Mouse (Mus musculus): ENCODE measurements around the gene Hnrnpul2. TPM values are rescaled to one million over a fixed set of nuclear protein-coding genes. Genes with fewer than 3 reads are reported as not detected.

Hnrnpul2 gene
- polyA plus RNA-seq, 1 experiment from 2014 or later = 6.0 TPM

DNA sequence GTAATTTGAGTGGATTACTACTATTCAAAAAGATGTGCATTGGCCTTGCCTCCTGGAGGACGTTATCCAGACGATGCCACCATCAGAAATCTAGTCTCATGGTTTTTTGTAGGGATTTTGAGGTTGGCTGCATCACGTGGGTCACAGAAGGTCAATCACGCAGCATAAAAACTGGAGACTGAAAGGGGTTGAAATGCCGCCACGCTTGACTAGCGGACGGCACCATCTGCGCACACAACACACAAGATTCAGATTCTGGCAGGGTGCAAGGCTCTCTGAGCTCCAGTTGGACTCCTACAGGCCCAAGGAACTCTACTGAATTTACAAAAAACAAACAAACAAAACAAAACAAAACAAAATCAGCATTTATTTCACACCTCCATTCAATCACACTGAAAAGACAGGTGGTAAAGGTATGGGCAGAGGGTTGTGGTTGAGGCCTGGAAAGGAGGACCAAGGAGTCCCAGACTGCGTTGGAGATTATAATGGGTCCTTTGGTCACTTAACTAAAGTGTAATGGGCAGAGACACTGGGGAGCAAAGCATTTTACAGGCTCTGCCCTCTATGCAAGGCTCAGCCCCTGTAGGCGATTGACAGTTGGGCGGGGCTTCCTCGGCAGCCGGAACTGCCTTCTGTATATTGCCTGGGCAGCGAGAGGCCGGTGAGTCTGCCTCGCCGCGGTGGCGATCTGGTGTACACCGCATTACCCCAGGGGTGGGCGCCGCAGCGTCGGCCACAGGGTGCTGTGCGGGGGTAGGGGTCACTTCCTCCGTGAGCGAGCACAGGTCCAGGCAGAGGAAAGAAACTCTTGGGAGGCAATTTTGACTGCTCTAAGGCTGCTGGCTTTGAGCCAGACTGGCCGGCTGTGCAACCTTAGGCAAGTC lies 20.3 kb downstream of the Hnrnpul2 start:
- Histone ChIP-seq H3K9ac (replicated peaks) (peak overlapping the region; percentile 67), H3K27me3 (no peaks in the 10 kb centered on the region), H3K4me2 (peak overlapping the region; percentile 73), H3K9me3 (no peaks in the 10 kb centered on the region), H3K27ac (0 out of 2 replicates have a peak overlapping the region, but pooled peaks have one; percentile 20), H3K4me1 (replicated peaks) (peaks cover 32% of the 10 kb centered on the region), H3K4me3 (replicated peaks) (peak overlapping the region; percentile 52), H3K36me3 (peaks cover 31% of the 10 kb centered on the region)
- 24% methylated on average over 29 of the region's 29 CpGs for WGBS
- no peak for ATAC-seq (ENCODE audit: insufficient number of reproducible peaks, insufficient read depth, low FRiP score, low TSS enrichment, low read depth)

- no peak overlapping the region for H3K27ac ChIP-seq
- peak overlapping the region; percentile 73 for H3K4me2 ChIP-seq
These were observed 21.2 kb downstream of the Hnrnpul2 start for GRCm38 (mm10) chr19:8841012-8841411.

DNA sequence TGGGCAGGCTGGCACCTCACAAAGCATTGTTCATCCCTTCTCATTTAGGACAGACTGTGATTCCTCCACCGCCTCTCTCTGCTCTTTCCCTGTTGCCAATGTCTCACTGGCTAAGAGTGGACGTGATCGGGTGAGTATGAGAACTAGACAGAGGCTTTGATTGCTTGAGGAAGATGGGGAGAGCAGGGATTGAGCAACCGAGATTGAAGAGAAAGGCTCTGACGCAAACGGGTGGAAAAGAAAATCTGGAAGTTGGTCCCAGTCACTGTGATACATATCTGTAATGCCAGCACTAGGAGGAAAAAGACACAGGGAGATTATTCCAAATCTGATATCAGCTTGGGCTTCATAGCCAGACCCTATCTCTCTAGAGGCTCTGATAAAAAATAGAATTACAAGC lies 23.2 kb downstream of the Hnrnpul2 start:
- WGBS = 88% methylated on average over 6 of the region's 6 CpGs
- Histone ChIP-seq H3K27ac (no peak overlapping the region), H3K36me3 (peaks cover 44% of the 10 kb centered on the region), H3K27me3 (no peaks in the 10 kb centered on the region), H3K4me2 (no peak overlapping the region), H3K4me3 (replicated peaks) (no peak overlapping the region), H3K9ac (replicated peaks) (no peak overlapping the region), H3K4me1 (replicated peaks) (peaks cover 32% of the 10 kb centered on the region), H3K9me3 (no peaks in the 10 kb centered on the region)
- ATAC-seq (ENCODE audit: insufficient number of reproducible peaks, insufficient read depth, low FRiP score, low TSS enrichment, low read depth) = no peak

More at GRCm38 (mm10) chr19:8841012-8841411, 21.2 kb downstream of the Hnrnpul2 start:
- H3K9me3 ChIP-seq = no peaks in the 10 kb centered on the region
- H3K4me3 ChIP-seq (replicated peaks) = peak overlapping the region; percentile 44
- H3K9ac ChIP-seq (replicated peaks) = peak overlapping the region; percentile 67; the same call in 1 of the 2 replicates
- H3K27me3 ChIP-seq = no peaks in the 10 kb centered on the region
- H3K4me1 ChIP-seq (replicated peaks) = peaks cover 32% of the 10 kb centered on the region
- no peak for ATAC-seq (ENCODE audit: insufficient number of reproducible peaks, insufficient read depth, low FRiP score, low TSS enrichment, low read depth)
- 86% methylated on average over 7 of the region's 7 CpGs for WGBS
- peaks cover 29% of the 10 kb centered on the region for H3K36me3 ChIP-seq

GRCm38 (mm10) chr19:8844371-8845129 lies 24.7 kb downstream of the Hnrnpul2 start:
- Histone ChIP-seq H3K36me3 (peaks cover 53% of the 10 kb centered on the region), H3K9me3 (no peaks in the 10 kb centered on the region), H3K27ac (0 out of 2 replicates have a peak overlapping the region, but pooled peaks have one; percentile 35), H3K4me2 (no peak overlapping the region), H3K9ac (replicated peaks) (no peak overlapping the region), H3K4me3 (replicated peaks) (no peak overlapping the region), H3K4me1 (replicated peaks) (peaks cover 17% of the 10 kb centered on the region), H3K27me3 (no peaks in the 10 kb centered on the region)
- 67% methylated on average over 5 of the region's 5 CpGs for WGBS
- no peak for ATAC-seq (ENCODE audit: insufficient number of reproducible peaks, insufficient read depth, low FRiP score, low TSS enrichment, low read depth)

DNA sequence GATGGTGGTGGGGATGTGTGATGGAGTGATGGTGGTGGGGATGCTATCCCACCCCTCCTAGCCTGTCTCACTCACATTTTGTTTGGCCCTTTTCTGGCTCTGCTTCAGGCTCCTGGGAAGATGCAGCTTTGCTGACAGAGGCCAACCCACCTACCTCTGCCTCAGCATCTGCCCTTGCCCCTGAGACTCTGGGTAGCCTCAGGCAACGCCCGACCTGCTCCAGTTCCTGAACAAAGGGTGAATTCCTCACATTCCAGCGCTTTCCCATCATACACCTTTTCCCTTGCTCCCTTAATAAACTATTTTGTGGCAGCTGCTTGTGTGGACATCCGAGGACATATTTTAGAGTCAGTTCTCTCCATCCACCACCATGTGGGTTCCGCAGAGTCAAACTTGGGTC lies 28.5 kb downstream of the Hnrnpul2 start:
- Histone ChIP-seq H3K4me2 (no peak overlapping the region), H3K36me3 (peaks cover 36% of the 10 kb centered on the region), H3K9me3 (no peaks in the 10 kb centered on the region), H3K4me3 (replicated peaks) (no peak overlapping the region), H3K9ac (replicated peaks) (no peak overlapping the region), H3K27me3 (no peaks in the 10 kb centered on the region), H3K4me1 (replicated peaks) (peaks cover 14% of the 10 kb centered on the region), H3K27ac (no peak overlapping the region)
- ATAC-seq (ENCODE audit: insufficient number of reproducible peaks, insufficient read depth, low FRiP score, low TSS enrichment, low read depth) = no peak
- WGBS = 79% methylated on average over 5 of the region's 5 CpGs

GRCm38 (mm10) chr19:8850402-8850901 lies 30.6 kb downstream of the Hnrnpul2 start, which contains the start of gene Lrrn4cl:
Gene Lrrn4cl, plus strand, starts transcription at chr19:8850768.
- Histone ChIP-seq H3K4me1 (replicated peaks) (peaks cover 14% of the 10 kb centered on the region), H3K27ac (peak within 1 kb of the TSS; percentile 29; the same call in 1 of the 2 replicates), H3K27me3 (no peaks in the 10 kb centered on the region), H3K36me3 (peaks cover 32% of the 10 kb centered on the region), H3K4me3 (replicated peaks) (no peak within 1 kb of the TSS), H3K9me3 (no peaks in the 10 kb centered on the region), H3K9ac (replicated peaks) (0 out of 2 replicates have a peak within 1 kb of the TSS, but pooled peaks have one; percentile 18), H3K4me2 (no peak within 1 kb of the TSS)
- no peak for ATAC-seq (ENCODE audit: insufficient number of reproducible peaks, insufficient read depth, low FRiP score, low TSS enrichment, low read depth)
- WGBS = 21% methylated on average over 7 of the region's 7 CpGs

- 0 out of 2 replicates have a peak overlapping the region, but pooled peaks have one; percentile 8 for H3K9ac ChIP-seq (replicated peaks)
- no peak for ATAC-seq (ENCODE audit: insufficient number of reproducible peaks, insufficient read depth, low FRiP score, low TSS enrichment, low read depth)
- 58% methylated on average over 7 of the region's 7 CpGs for WGBS
- H3K4me3 ChIP-seq (replicated peaks) = no peak overlapping the region
- peaks cover 22% of the 10 kb centered on the region for H3K36me3 ChIP-seq
- no peak overlapping the region for H3K27ac ChIP-seq
- no peak overlapping the region for H3K4me2 ChIP-seq
- no peaks in the 10 kb centered on the region for H3K9me3 ChIP-seq
- H3K4me1 ChIP-seq (replicated peaks) = peaks cover 14% of the 10 kb centered on the region
- no peaks in the 10 kb centered on the region for H3K27me3 ChIP-seq
These were observed 31.8 kb downstream of the Hnrnpul2 start for GRCm38 (mm10) chr19:8851639-8852038.

GRCm38 (mm10) chr19:8852236-8852928 lies 32.6 kb downstream of the Hnrnpul2 start:
- ATAC-seq (ENCODE audit: insufficient number of reproducible peaks, insufficient read depth, low FRiP score, low TSS enrichment, low read depth) = no peak
- 49% methylated on average over 10 of the region's 10 CpGs for WGBS
- H3K9me3 ChIP-seq = no peaks in the 10 kb centered on the region
- H3K36me3 ChIP-seq = peaks cover 15% of the 10 kb centered on the region
- H3K4me3 ChIP-seq (replicated peaks) = no peak overlapping the region
- H3K4me2 ChIP-seq = no peak overlapping the region
- peaks cover 14% of the 10 kb centered on the region for H3K4me1 ChIP-seq (replicated peaks)
- 0 out of 2 replicates have a peak overlapping the region, but pooled peaks have one; percentile 8 for H3K9ac ChIP-seq (replicated peaks)
- H3K27me3 ChIP-seq = no peaks in the 10 kb centered on the region
- no peak overlapping the region for H3K27ac ChIP-seq

DNA sequence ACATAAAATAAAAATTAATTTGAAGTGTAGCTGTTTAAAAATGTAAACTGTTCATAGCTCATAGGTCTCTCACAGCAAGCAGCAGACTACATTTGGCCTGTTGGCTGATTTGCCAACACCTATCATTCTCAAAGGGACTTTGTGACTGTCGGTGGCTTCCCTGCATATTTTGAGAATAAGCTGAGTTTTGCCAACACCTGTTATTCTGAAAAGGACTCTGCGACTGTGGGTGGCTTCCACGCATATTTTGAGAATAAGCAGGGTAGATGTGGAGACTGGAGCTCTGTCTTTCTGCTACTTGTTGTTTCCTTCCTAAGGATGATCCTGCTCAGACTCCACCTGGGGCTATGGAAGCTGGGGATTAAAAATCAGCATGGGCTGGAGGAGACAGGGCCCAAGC lies 33.3 kb downstream of the Hnrnpul2 start:
- no peak overlapping the region for H3K4me3 ChIP-seq (replicated peaks)
- H3K27ac ChIP-seq = no peak overlapping the region
- ATAC-seq (ENCODE audit: insufficient number of reproducible peaks, insufficient read depth, low FRiP score, low TSS enrichment, low read depth) = no peak
- no peak overlapping the region for H3K4me2 ChIP-seq
- H3K4me1 ChIP-seq (replicated peaks) = peaks cover 14% of the 10 kb centered on the region
- 81% methylated on average over 3 of the region's 3 CpGs for WGBS
- no peak overlapping the region for H3K9ac ChIP-seq (replicated peaks)
- H3K36me3 ChIP-seq = peaks cover 8% of the 10 kb centered on the region; the same call in 1 of the 2 replicates
- H3K27me3 ChIP-seq = no peaks in the 10 kb centered on the region
- no peaks in the 10 kb centered on the region for H3K9me3 ChIP-seq

- no peak for ATAC-seq (ENCODE audit: insufficient number of reproducible peaks, insufficient read depth, low FRiP score, low TSS enrichment, low read depth)
- no peak overlapping the region for H3K27ac ChIP-seq
- 44% methylated on average over 4 of the region's 4 CpGs for WGBS
These were observed 37.9 kb downstream of the Hnrnpul2 start for GRCm38 (mm10) chr19:8857689-8858088.

More at GRCm38 (mm10) chr19:8857689-8858088, 37.9 kb downstream of the Hnrnpul2 start:
- Histone ChIP-seq H3K4me3 (replicated peaks) (no peak overlapping the region), H3K9ac (replicated peaks) (no peak overlapping the region), H3K4me1 (replicated peaks) (no peaks in the 10 kb centered on the region), H3K4me2 (no peak overlapping the region), H3K9me3 (no peaks in the 10 kb centered on the region), H3K36me3 (no peaks in the 10 kb centered on the region), H3K27me3 (no peaks in the 10 kb centered on the region)

All from limb, embryonic 12.5 days (tissue).